Mouse (Mus musculus) forelimb bud, embryonic 11.5 days (tissue): ENCODE results near the gene Plekha1.
A peak's percentile ranks its signal among the peaks of the same experiment; 100 is the strongest.

ENCODE experiments used
- DNase-seq: peaks from one replicate; pipeline ENCODE4 v3.0.0-alpha.2; 2012; ENCODE audit warnings: low read depth, low spot score

Gene Plekha1

GRCm38 (mm10) chr7:130865613-130866591 lies at the start of gene Plekha1:
Plekha1 (plus strand) TSS chr7:130865756.
- DNase-seq: peak; percentile 97

- no peak for DNase-seq
These were observed 49.3 kb upstream of the Plekha1 start for GRCm38 (mm10) chr7:130816243-130816642.

GRCm38 (mm10) chr7:130818813-130819212 lies 46.7 kb upstream of the Plekha1 start:
- DNase-seq: no peak

DNA sequence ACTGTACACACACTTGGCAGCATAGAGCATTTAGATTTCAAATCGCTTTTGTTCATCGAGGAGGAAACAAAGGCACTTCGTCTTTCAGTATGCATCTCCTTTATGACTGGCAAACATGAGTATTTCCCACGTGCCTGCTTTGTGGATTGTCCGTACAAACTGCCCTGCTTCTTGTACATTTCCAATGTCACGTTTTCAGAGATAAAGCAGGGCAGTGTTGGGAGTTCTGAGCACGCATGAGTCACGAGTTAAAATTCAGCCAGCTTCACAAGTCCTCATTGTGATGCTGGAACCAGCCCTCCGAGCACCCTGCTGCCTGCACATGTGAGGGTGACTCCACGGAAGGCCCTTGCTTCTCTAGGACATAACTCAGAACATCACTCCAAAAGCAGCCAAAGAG lies 45.9 kb upstream of the Plekha1 start:
- no peak for DNase-seq

- no peak for DNase-seq
These were observed 41.6 kb upstream of the Plekha1 start for GRCm38 (mm10) chr7:130823992-130824391.

GRCm38 (mm10) chr7:130826343-130826742 lies 39.2 kb upstream of the Plekha1 start:
- no peak for DNase-seq

DNA sequence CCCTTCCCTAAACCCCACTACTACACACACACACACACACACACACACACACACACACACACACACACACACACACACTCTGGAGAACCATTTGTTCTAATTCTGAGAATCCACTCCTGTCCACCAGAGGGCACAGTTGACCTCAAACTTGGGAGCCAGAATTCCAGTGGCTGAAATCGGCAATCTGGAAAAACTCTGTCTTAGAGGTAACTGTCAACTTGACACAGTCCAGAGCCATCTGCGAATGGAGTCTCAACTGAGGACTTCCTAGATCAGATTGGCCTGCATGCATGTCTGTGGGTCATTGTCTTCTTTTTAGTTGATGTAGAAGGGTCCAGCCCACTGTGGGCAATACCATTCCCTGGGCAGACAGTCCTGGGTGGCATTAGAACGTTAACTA lies 38.1 kb upstream of the Plekha1 start:
- peak; percentile 66 for DNase-seq

GRCm38 (mm10) chr7:130827844-130828403 lies 37.6 kb upstream of the Plekha1 start:
- no peak for DNase-seq

- DNase-seq: no peak
These were observed 37.1 kb upstream of the Plekha1 start for GRCm38 (mm10) chr7:130828475-130828874.

DNA sequence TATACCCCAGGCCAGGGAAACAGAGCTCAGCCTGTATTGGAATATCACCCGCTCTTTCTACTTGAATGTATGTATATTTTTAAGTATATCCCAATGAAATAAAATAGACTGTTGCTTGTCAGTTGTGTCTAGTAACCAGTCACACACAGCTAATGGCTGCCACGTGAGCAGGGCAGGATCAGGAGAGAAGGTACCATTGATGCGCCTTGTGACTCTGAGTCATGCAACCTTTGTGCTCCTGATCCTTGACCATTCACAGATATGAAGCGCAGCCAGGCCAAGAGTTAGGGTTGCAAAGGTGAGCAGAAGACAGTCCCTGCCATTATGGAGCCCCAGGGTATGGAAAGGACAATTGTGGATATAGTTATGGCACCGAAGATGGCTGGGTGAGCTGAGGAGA lies 34.0 kb upstream of the Plekha1 start:
- no peak for DNase-seq

DNA sequence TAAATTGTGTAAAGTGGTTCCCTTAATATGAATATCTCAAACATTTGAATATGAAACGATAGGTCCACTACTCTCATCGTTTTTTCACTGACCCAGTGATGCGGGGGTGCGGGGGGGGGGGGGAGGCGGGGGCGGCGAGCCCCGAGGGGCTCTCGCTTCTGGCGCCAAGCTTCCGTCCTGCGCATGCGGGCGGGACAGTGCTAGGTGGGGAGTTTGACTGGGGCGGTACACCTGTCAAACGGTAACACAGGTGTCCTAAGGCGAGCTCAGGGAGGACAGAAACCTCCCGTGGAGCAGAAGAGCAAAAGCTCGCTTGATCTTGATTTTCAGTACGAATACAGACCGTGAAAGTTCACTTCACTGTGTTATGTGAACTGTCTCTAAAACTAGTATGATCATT lies 31.3 kb upstream of the Plekha1 start:
- DNase-seq: peak; percentile 100

- peak; percentile 12 for DNase-seq
These were observed 30.3 kb upstream of the Plekha1 start for GRCm38 (mm10) chr7:130834958-130835861.

- no peak for DNase-seq
These were observed 29.5 kb upstream of the Plekha1 start for GRCm38 (mm10) chr7:130836066-130836465.

DNA sequence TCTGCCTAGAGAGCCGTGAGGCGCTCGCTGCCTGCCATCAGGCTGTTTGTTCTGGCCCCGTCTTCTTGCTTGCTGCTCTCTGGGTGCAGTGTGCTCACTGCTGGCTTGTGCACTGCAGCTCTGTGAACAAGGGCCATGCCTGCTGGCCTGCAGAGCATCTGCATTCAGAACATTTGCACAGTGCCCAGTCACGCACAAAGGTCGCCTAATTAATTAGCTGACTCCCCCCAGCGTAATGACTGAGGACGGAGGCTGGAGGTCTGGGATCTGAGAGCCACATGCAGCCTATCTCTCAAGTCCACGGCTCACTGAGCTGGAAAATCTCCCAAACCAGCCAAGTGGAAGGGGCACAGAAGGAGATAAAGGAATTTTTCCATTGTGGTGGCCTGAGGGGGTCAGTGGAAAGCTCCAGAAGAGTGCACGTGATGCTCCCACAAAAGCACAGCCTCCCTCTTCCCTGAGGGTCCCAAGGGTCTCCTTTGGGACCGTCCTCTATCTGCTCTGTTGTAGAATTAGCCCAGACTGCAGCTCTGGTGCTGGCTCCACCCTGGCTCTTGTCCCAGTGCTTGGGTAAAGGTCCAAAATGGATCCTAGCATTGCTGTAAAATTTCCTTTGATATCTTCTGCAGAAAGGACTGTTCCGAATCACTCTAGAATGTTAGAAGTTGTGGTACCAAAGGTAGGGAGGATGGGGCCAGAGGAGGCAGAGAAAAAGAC lies 27.5 kb upstream of the Plekha1 start:
- DNase-seq: no peak

- DNase-seq: no peak
These were observed 26.9 kb upstream of the Plekha1 start for GRCm38 (mm10) chr7:130838658-130839025.

- DNase-seq: no peak
These were observed 26.0 kb upstream of the Plekha1 start for GRCm38 (mm10) chr7:130839380-130840100.

- DNase-seq: no peak
These were observed 18.3 kb upstream of the Plekha1 start for GRCm38 (mm10) chr7:130847164-130847718.

DNA sequence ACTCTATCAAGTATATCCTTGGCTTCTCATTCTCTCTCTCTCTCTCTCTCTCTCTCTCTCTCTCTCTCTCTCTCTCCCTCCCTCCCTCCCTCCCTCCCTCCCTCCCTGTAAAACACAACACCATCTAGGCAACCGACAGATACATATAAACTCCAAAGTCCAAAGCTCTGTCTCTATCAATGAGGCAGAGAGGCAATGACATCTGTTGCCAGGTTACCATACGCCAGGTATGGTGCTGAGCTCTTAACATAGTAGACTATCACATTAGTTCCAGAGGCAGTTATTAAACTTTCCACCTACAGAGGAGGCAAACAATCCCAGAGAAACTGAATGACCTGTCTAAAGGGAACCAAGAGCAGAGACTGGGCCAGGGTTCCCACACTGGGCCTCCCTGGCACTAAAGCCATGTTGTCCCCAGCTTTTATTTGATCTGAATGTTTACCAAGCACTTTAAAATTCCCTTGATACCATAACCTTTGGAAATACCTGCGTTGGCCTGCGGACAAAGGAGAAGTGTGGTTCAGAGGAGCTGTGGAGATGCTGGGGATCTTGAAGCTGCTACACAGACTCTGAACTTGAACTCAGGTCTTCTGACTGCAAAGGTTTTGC lies 10.8 kb upstream of the Plekha1 start:
- DNase-seq: no peak

DNA sequence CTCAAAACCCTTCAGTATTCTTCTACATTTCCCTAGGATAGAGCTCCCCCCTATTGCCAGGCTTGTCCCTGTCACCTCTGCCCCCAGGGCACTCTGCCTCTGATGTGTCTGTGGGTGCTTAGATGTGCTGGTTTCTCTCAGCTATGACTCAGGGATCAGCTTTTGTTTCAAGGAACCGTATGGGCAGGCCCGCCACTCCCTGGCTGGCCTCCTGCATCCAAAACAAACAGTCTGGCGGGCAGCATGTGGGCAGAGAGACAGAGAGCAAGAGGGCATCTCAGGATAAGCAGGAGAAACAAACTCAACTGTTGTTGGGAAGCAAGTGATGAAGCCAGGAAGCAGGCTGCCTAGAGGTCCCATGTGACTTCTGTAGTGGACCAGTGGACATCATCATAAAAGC lies 9.9 kb upstream of the Plekha1 start:
- DNase-seq: no peak

- DNase-seq: no peak
These were observed 7.6 kb upstream of the Plekha1 start for GRCm38 (mm10) chr7:130857973-130858372.
